Mouse (Mus musculus) CH12.LX (cell line): Measurements from ENCODE around the gene Spp2. TPM values are rescaled to one million over a fixed set of nuclear protein-coding genes. Genes with fewer than 3 reads are reported as not detected.

Experiments used
- DNase-seq: peaks from one replicate; pipeline ENCODE4 v3.0.0-alpha.2; 2013; ENCODE audit errors: extremely low read depth
- H3K27ac ChIP-seq: 2 replicates; pipeline ENCODE4 v1.5.1; 2012; ENCODE audit warnings: low read depth, mild to moderate bottlenecking, control low read depth, moderate library complexity; ENCODE audit not compliant: insufficient read depth
- H3K27me3 ChIP-seq: replicated peaks from 2 replicates; pipeline ENCODE3; 2012; ENCODE audit warnings: inconsistent platforms
- H3K36me3 ChIP-seq, 2 experiments: replicated peaks in 1 of 2; 2 replicates each; pipeline versions ENCODE3 to v1.6.1; 2012; ENCODE audit warnings: inconsistent platforms in 1 of 2, low read length in 1 of 2, mild to moderate bottlenecking in 1 of 2, mixed read lengths in 1 of 2, moderate library complexity in 1 of 2; ENCODE audit not compliant: control insufficient read depth in 1 of 2, insufficient read depth in 1 of 2
- H3K4me1 ChIP-seq, 2 experiments: 2 replicates each; pipeline ENCODE4 v1.6.1; 2012; ENCODE audit warnings: inconsistent platforms in 1 of 2, moderate library complexity in 1 of 2; ENCODE audit not compliant: insufficient read depth in 2 of 2, control insufficient read depth in 1 of 2
- H3K4me2 ChIP-seq: 2 replicates; pipeline ENCODE4 v1.6.1; 2012; ENCODE audit warnings: low read depth, mild to moderate bottlenecking, control low read depth; ENCODE audit not compliant: poor library complexity, insufficient read depth, severe bottlenecking
- H3K4me3 ChIP-seq, 3 experiments: fragments of 150-350 bp in 1 of 3; sonication (generic) in 1 of 3; replicated peaks in 1 of 3; 2 replicates each; pipeline versions ENCODE3 to v1.5.1; 2011 to 2012; ENCODE audit warnings: low read depth in 2 of 3, low read length in 2 of 3, mild to moderate bottlenecking in 2 of 3, moderate library complexity in 2 of 3, control low read depth in 1 of 3, improper control_type of control experiment in 1 of 3, inconsistent platforms in 1 of 3, mixed read lengths in 1 of 3; ENCODE audit not compliant: poor library complexity in 1 of 3
- H3K79me2 ChIP-seq: replicated peaks from 2 replicates; pipeline ENCODE4 v1.6.1; 2012; ENCODE audit warnings: mild to moderate bottlenecking, moderate library complexity; ENCODE audit not compliant: control insufficient read depth, poor library complexity, insufficient read depth, severe bottlenecking; ENCODE audit errors: extremely low read depth
- H3K9ac ChIP-seq: 2 replicates; pipeline ENCODE4 v1.6.1; 2012; ENCODE audit warnings: low read depth, mild to moderate bottlenecking, control low read depth, moderate library complexity; ENCODE audit not compliant: insufficient read depth
- H3K9me3 ChIP-seq: replicated peaks from 2 replicates; pipeline ENCODE3; 2012; ENCODE audit warnings: low read length, inconsistent platforms, mixed read lengths
- BHLHE40 ChIP-seq: IDR thresholded peaks from 2 replicates; pipeline ENCODE4 v1.6.1; 2011; ENCODE audit warnings: mild to moderate bottlenecking, low read depth, low read length, improper control_type of control experiment
- CHD1 ChIP-seq: IDR thresholded peaks from 2 replicates; pipeline ENCODE4 v1.6.1; 2012; ENCODE audit warnings: low read depth, low read length, improper control_type of control experiment, inconsistent platforms
- CTCF ChIP-seq, 2 experiments: IDR thresholded peaks in 1 of 2; conservative IDR thresholded peaks in 1 of 2; 2 replicates each; pipeline ENCODE4 v1.5.1; 2011 to 2012; ENCODE audit warnings: low read depth in 2 of 2, low read length in 2 of 2, improper control_type of control experiment in 1 of 2, inconsistent platforms in 1 of 2, mild to moderate bottlenecking in 1 of 2, moderate library complexity in 1 of 2
- ELF1 ChIP-seq: IDR thresholded peaks from 2 replicates; pipeline ENCODE4 v1.6.1; 2014; ENCODE audit warnings: low read depth, mild to moderate bottlenecking, inconsistent platforms, low read length, improper control_type of control experiment
- GABPA ChIP-seq: IDR thresholded peaks from 2 replicates; pipeline ENCODE4 v1.6.1; 2012; ENCODE audit warnings: low read depth, low read length, improper control_type of control experiment, inconsistent platforms; ENCODE audit not compliant: insufficient replicate concordance
- JUN ChIP-seq: IDR thresholded peaks from 2 replicates; pipeline ENCODE4 v1.6.1; 2011; ENCODE audit warnings: low read depth, mild to moderate bottlenecking, low read length, improper control_type of control experiment, moderate library complexity; ENCODE audit not compliant: insufficient read depth
- JUND ChIP-seq: conservative IDR thresholded peaks from 2 replicates; pipeline ENCODE4 v1.6.1; 2011; ENCODE audit warnings: low read depth, low read length, improper control_type of control experiment
- MYC ChIP-seq: IDR thresholded peaks from 2 replicates; pipeline ENCODE4 v1.6.1; 2011; ENCODE audit warnings: low read depth, mild to moderate bottlenecking, improper control_type of control experiment, low read length
- NELFE ChIP-seq: IDR thresholded peaks from 2 replicates; pipeline ENCODE4 v1.6.1; 2011; ENCODE audit warnings: low read depth, low read length, improper control_type of control experiment
- POLR2A ChIP-seq: IDR thresholded peaks from 2 replicates; pipeline ENCODE4 v1.6.1; 2011; ENCODE audit warnings: low read depth, mild to moderate bottlenecking, improper control_type of control experiment, low read length
- RAD21 ChIP-seq: IDR thresholded peaks from 2 replicates; pipeline ENCODE4 v1.6.1; 2011; ENCODE audit warnings: low read depth, mild to moderate bottlenecking, low read length, improper control_type of control experiment, moderate library complexity
- SMC3 ChIP-seq: IDR thresholded peaks from 2 replicates; pipeline ENCODE4 v1.6.1; 2011; ENCODE audit warnings: low read depth, low read length, improper control_type of control experiment
- dilution Hi-C: fragments of 300-500 bp; cut with MboI; formaldehyde crosslinking; loops from 2 replicates; pipeline ENCODE4 v1.14.3; 2020; ENCODE audit warnings: low sequenced_read_pairs; ENCODE audit not compliant: extremely low pct_unique_long_range_greater_than_20kb, extremely low pct_ligation_motif_present
- in situ Hi-C: fragments of 300-500 bp; cut with MboI; formaldehyde crosslinking; loops from 3 replicates; pipeline ENCODE4 v1.14.3; 2019; ENCODE audit warnings: low sequenced_read_pairs, low pct_ligation_motif_present, low pct_unique_long_range_greater_than_20kb, mixed read lengths
- polyA plus RNA-seq: library from polyadenylated mRNA; unstranded; fragments of >175 nt; gene quantifications from 2 replicates; pipeline ENCODE4 v1.2.1, GENCODE M21; 2012; ENCODE audit warnings: low read depth; ENCODE audit not compliant: insufficient read length
- total RNA-seq, 2 experiments: library from RNA; depleted of rRNA; stranded (reverse); fragments of 300-350 nt in 1 of 2; fragments of >200 nt in 1 of 2; gene quantifications; 2 replicates each; pipeline ENCODE4 v1.2.3; 2012 to 2014

The Spp2 gene
- total and polyA plus RNA-seq, 3 experiments = not detected

DNA sequence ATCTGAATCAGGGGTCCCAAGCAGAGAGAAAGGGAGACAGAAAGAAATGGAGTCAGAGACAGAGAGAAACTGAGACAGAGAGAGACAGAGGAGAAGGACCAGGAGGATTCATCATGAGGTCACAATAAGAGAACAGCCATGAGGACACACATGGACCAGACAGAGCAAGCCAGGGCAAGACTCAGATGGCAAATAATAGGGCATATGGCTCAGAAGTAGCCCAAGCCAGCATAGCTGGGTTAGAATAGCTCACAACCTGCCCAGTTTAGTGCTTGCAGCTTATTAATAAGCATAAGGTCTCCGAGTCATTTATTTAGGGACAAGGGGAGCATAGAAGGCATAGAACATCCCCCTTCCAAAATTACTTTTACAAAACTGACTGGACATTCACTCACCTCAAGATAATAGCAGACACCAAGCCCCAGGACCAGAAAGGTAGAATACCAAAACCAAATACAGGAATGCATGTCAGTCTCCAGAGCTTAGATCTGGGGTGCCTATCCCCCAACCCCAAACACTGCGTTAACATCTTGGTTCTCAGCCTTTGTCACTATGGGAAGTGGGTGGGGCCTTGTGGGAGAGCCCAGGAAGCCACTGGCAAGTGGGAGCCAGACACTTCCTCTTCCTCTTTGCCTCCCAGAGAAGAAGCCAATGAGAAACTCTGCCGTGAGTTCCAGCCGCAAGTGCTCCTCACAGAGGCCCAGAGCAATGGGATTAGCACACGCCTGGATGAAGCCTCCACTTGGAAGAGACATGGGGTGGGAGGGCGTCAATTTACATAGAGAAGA is 26.5 kb downstream of the Spp2 start:
- dilution Hi-C loops = no loop called here
- Histone ChIP-seq H3K27ac (no peak overlapping the region), H3K4me1 (no peaks in the 10 kb centered on the region), H3K9ac (no peak overlapping the region), H3K79me2 (no peaks in the 10 kb centered on the region), H3K9me3 (peaks cover 20% of the 10 kb centered on the region), H3K4me3 (peak overlapping the region; percentile 17 to 28 (median 20)), H3K27me3 (no peaks in the 10 kb centered on the region), H3K36me3 (no peaks in the 10 kb centered on the region), H3K4me2 (no peak overlapping the region; the same call in 1 of the 2 replicates)
- in situ Hi-C loops = no loop called here
- DNase-seq = no peak
- TF ChIP-seq CHD1 (no peak), ELF1 (peak; percentile 65), POLR2A (peak; percentile 26; the same call in 1 of the 2 replicates)

DNA sequence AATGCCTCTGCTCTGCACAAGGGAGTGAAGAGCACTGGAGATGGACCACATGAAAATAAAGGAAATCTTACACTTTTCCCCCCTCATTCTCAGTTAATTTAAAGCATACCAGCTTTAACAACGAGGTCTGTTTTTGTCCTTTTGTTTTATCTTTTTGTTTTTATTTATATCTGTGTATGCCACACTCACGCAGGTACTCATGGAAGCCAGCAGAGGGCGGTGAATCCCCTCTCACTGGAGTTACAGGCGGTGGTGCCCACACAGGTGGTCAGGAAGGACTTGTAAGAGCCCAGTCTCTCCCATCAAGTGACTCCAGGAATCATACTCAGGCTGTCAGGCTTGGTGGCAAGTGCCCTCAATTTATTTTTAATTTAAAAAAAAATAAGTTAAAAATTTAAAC is 27.3 kb downstream of the Spp2 start:
- dilution Hi-C loops (no loop called here), in situ Hi-C loops (no loop called here)
- Histone ChIP-seq H3K27ac (no peak overlapping the region), H3K9me3 (peaks cover 16% of the 10 kb centered on the region), H3K79me2 (no peaks in the 10 kb centered on the region), H3K4me2 (no peak overlapping the region), H3K4me3 (no peak overlapping the region), H3K9ac (no peak overlapping the region), H3K4me1 (no peaks in the 10 kb centered on the region), H3K36me3 (no peaks in the 10 kb centered on the region), H3K27me3 (no peaks in the 10 kb centered on the region)
- TF ChIP-seq JUN = no peak
- no peak for TF ChIP-seq MYC
- peak in 1 of 2 experiments; percentile 47; a peak in 2 of 4 replicates for TF ChIP-seq CTCF (conservative IDR thresholded peaks at IDR 0.05 in 1 of 2, IDR thresholded peaks at IDR 0.05 in 1 of 2; ENCODE audit: low read depth in 2 of 2, low read length in 2 of 2)
- TF ChIP-seq RAD21 = peak; percentile 32
- TF ChIP-seq JUND = no peak
- no peak for TF ChIP-seq GABPA
- peak; percentile 26 for TF ChIP-seq SMC3
- DNase-seq = no peak

DNA sequence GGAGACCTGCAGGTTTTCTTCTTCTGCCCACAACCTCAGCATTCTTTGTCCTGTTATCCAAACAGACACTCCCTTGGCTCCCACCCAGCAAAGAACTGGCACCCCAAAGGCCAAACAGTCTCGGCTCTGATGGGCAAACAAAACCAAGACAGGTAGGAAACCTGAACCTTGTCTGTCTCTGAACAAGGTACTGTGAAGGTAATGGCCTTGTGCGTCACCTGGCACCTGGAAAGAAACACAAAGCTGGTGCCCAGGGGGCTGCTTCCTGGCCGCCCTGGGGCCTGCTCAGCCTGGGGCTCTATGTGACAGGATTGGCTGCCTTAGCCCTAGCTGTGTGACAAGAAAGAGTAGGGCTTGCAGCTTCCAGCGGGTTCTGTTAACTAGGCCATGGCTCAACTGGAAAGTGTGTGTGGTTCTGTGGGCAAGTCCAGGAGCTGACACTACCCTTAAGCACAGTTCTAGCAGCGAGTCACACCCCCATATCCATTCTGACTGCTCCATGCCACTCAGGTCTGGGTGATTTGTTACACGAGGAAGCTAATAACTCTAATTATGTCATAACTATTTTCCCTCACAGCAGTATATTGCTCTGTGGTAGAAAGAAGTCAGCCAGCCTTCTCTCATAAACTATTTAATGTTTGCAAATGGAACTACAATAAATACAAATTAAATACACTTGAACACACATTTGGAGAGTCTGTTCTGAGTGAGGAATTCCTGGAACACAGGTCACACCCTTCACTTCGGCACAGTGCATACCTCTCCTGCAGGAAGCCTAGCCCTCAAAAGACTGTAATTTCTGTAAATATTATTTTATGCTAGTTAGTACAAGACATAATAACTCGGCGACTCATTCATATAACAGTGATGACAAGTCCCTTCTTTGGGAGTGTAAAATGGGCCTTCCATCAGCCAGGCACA is 30.7 kb downstream of the Spp2 start:
- H3K4me3 ChIP-seq = no peak overlapping the region
- no peaks in the 10 kb centered on the region for H3K36me3 ChIP-seq
- H3K27ac ChIP-seq = no peak overlapping the region
- peaks cover 22% of the 10 kb centered on the region for H3K9me3 ChIP-seq
- no peaks in the 10 kb centered on the region for H3K27me3 ChIP-seq
- H3K4me1 ChIP-seq = no peaks in the 10 kb centered on the region
- H3K79me2 ChIP-seq = no peaks in the 10 kb centered on the region
- H3K4me2 ChIP-seq = no peak overlapping the region
- dilution Hi-C loops = no loop called here
- TF ChIP-seq ELF1 = no peak
- no peak for TF ChIP-seq NELFE
- no peak for TF ChIP-seq BHLHE40
- no peak for TF ChIP-seq POLR2A
- no peak for DNase-seq
- in situ Hi-C loops = no loop called here
- H3K9ac ChIP-seq = no peak overlapping the region
